Mouse (Mus musculus) liver, postnatal 0 days (tissue): ENCODE data around the gene Hs1bp3. TPM values are rescaled to one million over a fixed set of nuclear protein-coding genes. Genes with fewer than 3 reads are reported as not detected.

ENCODE experiments used
- ATAC-seq: fragments of 200-750 bp; cut with Nextera tagmentation; 2 replicates; pipeline ENCODE4 v1.8.0; 2017; ENCODE audit warnings: mild to moderate bottlenecking, moderate library complexity
- DNase-seq: peaks from one replicate; pipeline ENCODE4 v3.0.0-alpha.2; 2016
- H3K27ac ChIP-seq: fragments of 300-500 bp; sonication (generic); 2 replicates; pipeline ENCODE4 v1.5.1; 2014; ENCODE audit warnings: antibody characterized with exemption, moderate library complexity, mild to moderate bottlenecking, low read depth
- H3K27me3 ChIP-seq: fragments of 300-500 bp; sonication (generic); 2 replicates; pipeline ENCODE4 v1.6.1; 2014; ENCODE audit warnings: low read length, control low read depth, mixed read lengths; ENCODE audit not compliant: insufficient read depth
- H3K36me3 ChIP-seq: fragments of 300-500 bp; sonication (generic); replicated peaks from 2 replicates; pipeline ENCODE4 v1.6.1; 2014; ENCODE audit warnings: mild to moderate bottlenecking, control low read depth, low read length, moderate library complexity, mixed read lengths; ENCODE audit not compliant: insufficient read depth
- H3K4me1 ChIP-seq: fragments of 300-500 bp; sonication (generic); 2 replicates; pipeline ENCODE4 v1.6.1; 2014; ENCODE audit warnings: antibody characterized with exemption, mild to moderate bottlenecking, control low read depth; ENCODE audit not compliant: insufficient read depth
- H3K4me2 ChIP-seq: fragments of 300-500 bp; sonication (generic); 2 replicates; pipeline ENCODE4 v1.6.1; 2014; ENCODE audit warnings: low read depth, mild to moderate bottlenecking, low read length, moderate library complexity, mixed read lengths
- H3K4me3 ChIP-seq: fragments of 300-500 bp; sonication (generic); 2 replicates; pipeline ENCODE4 v1.5.1; 2014; ENCODE audit warnings: low read depth, low read length
- H3K9ac ChIP-seq: fragments of 300-500 bp; sonication (generic); replicated peaks from 2 replicates; pipeline ENCODE4 v1.6.1; 2014; ENCODE audit warnings: mild to moderate bottlenecking, moderate library complexity
- H3K9me3 ChIP-seq: fragments of 300-500 bp; sonication (generic); 2 replicates; pipeline ENCODE4 v1.6.1; 2016; ENCODE audit warnings: mild to moderate bottlenecking, control low read depth, low read length, mixed read lengths
- CTCF ChIP-seq: sonication (generic); IDR thresholded peaks from 2 replicates; pipeline ENCODE4 v1.5.1; 2016; ENCODE audit warnings: antibody characterized with exemption, low read depth
- EP300 ChIP-seq: IDR thresholded peaks from 2 replicates; pipeline ENCODE4 v1.6.1; 2016; ENCODE audit warnings: antibody characterized with exemption, low read depth, mild to moderate bottlenecking
- WGBS: fragments of 180-500 bp; shearing (Covaris S2); extraction: QIAGEN DNeasy Blood & Tissue Kit; methylation state at CpG from one replicate; pipeline ENCODE4 v1.1.7; 2014; ENCODE audit not compliant: insufficient replicate concordance; 5-methylcytosine and 5-hydroxymethylcytosine counted together
- polyA plus RNA-seq: library from polyadenylated mRNA; unstranded; fragments of >200 nt; fragmentation: Nextera tagmentation; extraction: Ambion mirVana; gene quantifications from 2 replicates; pipeline ENCODE4 v1.2.1, GENCODE M21; 2015

Gene Hs1bp3
- polyA plus RNA-seq, 1 experiment from 2014 or later = 3.7 TPM

DNA sequence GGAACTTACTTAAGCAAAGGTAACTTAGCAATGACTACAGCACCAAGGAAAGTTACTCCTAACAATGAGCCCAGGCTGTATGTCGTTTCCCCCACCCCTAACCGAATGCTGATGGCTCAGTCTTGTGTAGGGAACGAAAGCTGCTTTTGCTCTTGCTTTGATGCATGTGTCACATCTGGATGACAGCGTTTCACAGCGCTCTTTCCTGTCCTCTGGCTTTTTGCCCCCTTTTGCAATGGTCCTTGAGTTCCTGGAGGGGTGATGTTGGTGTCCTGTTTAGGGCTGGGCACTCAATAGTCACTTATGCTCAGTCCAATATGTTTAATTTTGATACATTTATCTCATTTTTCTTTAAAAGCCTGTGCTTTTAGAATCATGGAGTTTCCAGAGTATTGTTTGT, 48.6 kb downstream of the Hs1bp3 start:
- 67% methylated on average over 5 of the region's 5 CpGs for WGBS
- Histone ChIP-seq H3K27me3 (no peaks in the 10 kb centered on the region), H3K4me3 (no peak overlapping the region), H3K4me2 (no peak overlapping the region), H3K27ac (no peak overlapping the region), H3K36me3 (no peaks in the 10 kb centered on the region), H3K9me3 (no peaks in the 10 kb centered on the region), H3K9ac (no peak overlapping the region), H3K4me1 (peaks cover 16% of the 10 kb centered on the region)
- no peak for ATAC-seq
- TF ChIP-seq CTCF (no peak), EP300 (no peak)
- no peak for DNase-seq

DNA sequence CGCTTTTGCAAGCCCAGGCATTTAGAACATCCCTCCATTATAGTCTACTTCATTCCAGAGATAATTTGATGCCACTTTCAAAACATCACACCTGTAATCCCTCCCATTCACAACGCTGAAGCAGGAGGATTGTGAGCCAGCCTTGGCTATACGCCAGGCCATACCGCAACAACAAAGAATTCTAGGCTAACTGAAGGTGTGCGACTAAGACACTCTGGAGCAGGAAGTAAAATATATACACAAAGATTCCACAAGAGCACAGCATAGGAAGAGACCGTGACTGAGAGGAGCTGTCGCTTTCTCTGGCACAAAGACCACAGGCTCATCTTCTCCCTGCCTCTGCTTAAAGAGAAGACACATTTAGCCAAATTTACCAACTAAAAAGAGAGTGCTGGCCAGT, 49.2 kb downstream of the Hs1bp3 start:
- peaks cover 17% of the 10 kb centered on the region for H3K4me1 ChIP-seq
- no peak overlapping the region for H3K4me3 ChIP-seq
- no peak overlapping the region for H3K9ac ChIP-seq
- no peak overlapping the region for H3K4me2 ChIP-seq
- DNase-seq = no peak
- H3K27ac ChIP-seq = no peak overlapping the region
- TF ChIP-seq CTCF (no peak), EP300 (no peak)
- ATAC-seq = no peak
- no peaks in the 10 kb centered on the region for H3K27me3 ChIP-seq
- no peaks in the 10 kb centered on the region for H3K36me3 ChIP-seq
- H3K9me3 ChIP-seq = no peaks in the 10 kb centered on the region
- 72% methylated on average over 7 of the region's 7 CpGs for WGBS

- 72% methylated on average over 6 of the region's 6 CpGs for WGBS
- TF ChIP-seq CTCF = no peak
- TF ChIP-seq EP300 = no peak
- Histone ChIP-seq H3K9ac (no peak overlapping the region), H3K9me3 (no peaks in the 10 kb centered on the region), H3K27me3 (no peaks in the 10 kb centered on the region), H3K36me3 (no peaks in the 10 kb centered on the region), H3K4me1 (peaks cover 11% of the 10 kb centered on the region; the same call in 1 of the 2 replicates), H3K4me2 (no peak overlapping the region), H3K27ac (no peak overlapping the region), H3K4me3 (no peak overlapping the region)
- ATAC-seq = no peak
- no peak for DNase-seq
These were observed 51.1 kb downstream of the Hs1bp3 start for GRCm38 (mm10) chr12:8364321-8364838.

- WGBS = 74% methylated on average over 7 of the region's 7 CpGs
- no peak overlapping the region for H3K4me2 ChIP-seq
These were observed 52.1 kb downstream of the Hs1bp3 start for GRCm38 (mm10) chr12:8365336-8365735.

DNA sequence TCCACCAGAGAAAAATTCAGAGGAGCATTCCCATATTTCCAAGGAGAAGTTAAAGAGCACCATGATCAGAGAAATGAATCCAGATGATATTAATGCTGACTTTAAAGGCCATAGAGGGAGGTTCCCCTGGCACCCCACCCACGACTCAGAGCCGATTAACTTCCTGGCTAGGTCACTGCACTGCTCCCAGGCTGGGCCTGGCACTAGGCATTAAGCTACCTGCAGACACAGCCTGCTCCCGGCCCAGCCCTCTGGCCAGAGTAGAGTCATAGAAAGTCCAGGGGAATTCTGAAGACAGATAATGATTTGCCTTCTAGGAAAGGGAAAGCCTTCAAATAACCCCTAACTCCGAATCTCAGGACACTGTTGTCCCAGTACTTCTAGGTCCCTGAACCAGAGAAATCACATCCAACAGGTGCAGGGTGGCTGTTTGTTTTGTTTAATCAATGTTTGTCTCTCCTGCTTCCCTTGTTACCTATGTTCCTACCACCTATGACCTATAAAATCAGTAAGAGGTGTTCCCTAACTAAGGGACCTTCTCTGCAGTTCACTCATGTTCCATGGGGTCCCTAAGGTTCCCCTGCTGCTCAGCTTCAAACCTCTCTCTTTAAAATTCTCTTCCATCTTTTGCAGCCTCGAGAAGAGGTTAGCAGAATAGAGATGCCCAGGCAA, 52.8 kb downstream of the Hs1bp3 start:
- Histone ChIP-seq H3K9me3 (no peaks in the 10 kb centered on the region), H3K4me2 (no peak overlapping the region), H3K27me3 (no peaks in the 10 kb centered on the region), H3K36me3 (no peaks in the 10 kb centered on the region), H3K27ac (no peak overlapping the region), H3K4me1 (peaks cover 11% of the 10 kb centered on the region; the same call in 1 of the 2 replicates), H3K9ac (no peak overlapping the region), H3K4me3 (no peak overlapping the region)
- WGBS = 61% methylated on average over 5 of the region's 5 CpGs
- TF ChIP-seq CTCF = no peak
- TF ChIP-seq EP300 = no peak
- ATAC-seq = peak; percentile 72
- DNase-seq = no peak

More at GRCm38 (mm10) chr12:8365336-8365735, 52.1 kb downstream of the Hs1bp3 start:
- no peaks in the 10 kb centered on the region for H3K9me3 ChIP-seq
- no peaks in the 10 kb centered on the region for H3K27me3 ChIP-seq
- H3K36me3 ChIP-seq = no peaks in the 10 kb centered on the region
- H3K27ac ChIP-seq = no peak overlapping the region
- no peak overlapping the region for H3K9ac ChIP-seq
- H3K4me1 ChIP-seq = peaks cover 11% of the 10 kb centered on the region; the same call in 1 of the 2 replicates
- DNase-seq (no peak), ATAC-seq (no peak)
- TF ChIP-seq CTCF (no peak), EP300 (no peak)
- no peak overlapping the region for H3K4me3 ChIP-seq

DNA sequence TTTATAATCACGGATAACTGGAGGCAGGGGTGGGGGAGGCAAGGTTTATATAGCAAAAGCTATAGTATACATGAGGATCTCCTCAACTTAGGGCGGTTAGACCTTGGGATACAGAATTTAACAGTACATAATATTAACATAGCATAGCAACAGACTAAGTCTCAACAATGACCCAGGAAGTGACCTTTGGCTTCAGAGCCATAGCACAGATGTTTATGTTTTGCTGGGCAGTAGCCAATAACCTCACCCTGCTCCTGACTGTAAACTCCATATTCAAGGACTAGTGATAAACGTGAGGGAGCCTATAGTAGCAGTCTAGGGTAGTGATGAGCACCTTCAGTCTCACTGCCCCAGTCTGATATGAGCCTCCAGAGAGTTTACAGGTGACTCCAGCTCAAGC, 53.5 kb downstream of the Hs1bp3 start:
- WGBS = 50% methylated on average over 3 of the region's 3 CpGs
- no peak overlapping the region for H3K9ac ChIP-seq
- no peak for ATAC-seq

More for the DNA sequence above, 53.5 kb downstream of the Hs1bp3 start:
- Histone ChIP-seq H3K36me3 (no peaks in the 10 kb centered on the region), H3K4me2 (no peak overlapping the region), H3K4me3 (no peak overlapping the region), H3K9me3 (no peaks in the 10 kb centered on the region), H3K27ac (no peak overlapping the region), H3K4me1 (peaks cover 11% of the 10 kb centered on the region; the same call in 1 of the 2 replicates), H3K27me3 (no peaks in the 10 kb centered on the region)
- DNase-seq = no peak
- TF ChIP-seq CTCF = no peak
- no peak for TF ChIP-seq EP300
